Mouse (Mus musculus) MEL (cell line): ENCODE results near the gene Mdm1. TPM values are rescaled to one million over a fixed set of nuclear protein-coding genes. Genes with fewer than 3 reads are reported as not detected.

Source experiments
- DNase-seq: peaks from one replicate; pipeline ENCODE4 v3.0.0; 2011; ENCODE audit warnings: low read depth, low spot score
- H3K27ac ChIP-seq: 2 replicates; pipeline ENCODE4 v1.5.1; 2012; ENCODE audit warnings: low read depth, mild to moderate bottlenecking, control low read depth, low read length, moderate library complexity; ENCODE audit not compliant: control insufficient read depth
- H3K27me3 ChIP-seq, 2 experiments: fragments of 150-350 bp in 1 of 2; sonication (generic) in 1 of 2; 2 replicates each; pipeline ENCODE4 v1.6.1; 2012; ENCODE audit warnings: low read length in 2 of 2, mild to moderate bottlenecking in 2 of 2, improper control_type of control experiment in 1 of 2, moderate library complexity in 1 of 2; ENCODE audit not compliant: insufficient read depth in 2 of 2, control insufficient read depth in 1 of 2
- H3K36me3 ChIP-seq, 2 experiments: 2 replicates each; pipeline ENCODE4 v1.6.1; 2012 to 2014; ENCODE audit warnings: low read length in 2 of 2, improper control_type of control experiment in 1 of 2, inconsistent platforms in 1 of 2, mild to moderate bottlenecking in 1 of 2; ENCODE audit not compliant: insufficient read depth in 2 of 2, control insufficient read depth in 1 of 2
- H3K4me1 ChIP-seq, 2 experiments: fragments of 150-350 bp in 1 of 2; sonication (generic) in 1 of 2; 2 replicates each; pipeline ENCODE4 v1.6.1; 2012; ENCODE audit warnings: low read length in 2 of 2, improper control_type of control experiment in 1 of 2, mild to moderate bottlenecking in 1 of 2; ENCODE audit not compliant: insufficient read depth in 2 of 2, control insufficient read depth in 1 of 2
- H3K4me3 ChIP-seq, 2 experiments: fragments of 150-350 bp in 1 of 2; sonication (generic) in 1 of 2; 2 replicates each; pipeline ENCODE4 v1.5.1; 2012; ENCODE audit warnings: low read depth in 2 of 2, low read length in 2 of 2, mild to moderate bottlenecking in 2 of 2, moderate library complexity in 2 of 2, control low read depth in 1 of 2, improper control_type of control experiment in 1 of 2; ENCODE audit not compliant: control insufficient read depth in 1 of 2, insufficient read depth in 1 of 2
- H3K79me2 ChIP-seq: 2 replicates; pipeline ENCODE4 v1.6.1; 2012; ENCODE audit warnings: mild to moderate bottlenecking, low read length, moderate library complexity; ENCODE audit not compliant: control insufficient read depth, poor library complexity, insufficient read depth
- H3K9ac ChIP-seq: 2 replicates; pipeline ENCODE4 v1.6.1; 2012; ENCODE audit warnings: low read depth, mild to moderate bottlenecking, control low read depth, low read length, moderate library complexity; ENCODE audit not compliant: control insufficient read depth, poor library complexity, severe bottlenecking
- H3K9me3 ChIP-seq: fragments of 150-350 bp; sonication (generic); replicated peaks from 2 replicates; pipeline ENCODE4 v1.6.1; 2012; ENCODE audit warnings: mild to moderate bottlenecking, low read length, improper control_type of control experiment, moderate library complexity; ENCODE audit not compliant: insufficient read depth
- CHD1 ChIP-seq: IDR thresholded peaks from 2 replicates; pipeline ENCODE4 v1.6.1; 2012; ENCODE audit warnings: low read depth, mild to moderate bottlenecking, inconsistent platforms, low read length, improper control_type of control experiment
- CHD2 ChIP-seq: IDR thresholded peaks from 2 replicates; pipeline ENCODE4 v1.6.1; 2011; ENCODE audit warnings: low read length, improper control_type of control experiment
- CTCF ChIP-seq, 3 experiments: IDR thresholded peaks in 2 of 3; conservative IDR thresholded peaks in 1 of 3; 2 replicates each; pipeline ENCODE4 v1.5.1; 2011 to 2012; ENCODE audit warnings: low read length in 3 of 3, low read depth in 2 of 3, mild to moderate bottlenecking in 2 of 3, improper control_type of control experiment in 1 of 3, inconsistent platforms in 1 of 3, mixed read lengths in 1 of 3, moderate library complexity in 1 of 3; ENCODE audit not compliant: control insufficient read depth in 1 of 3, insufficient read depth in 1 of 3, poor library complexity in 1 of 3, severe bottlenecking in 1 of 3
- ELF1 ChIP-seq: IDR thresholded peaks from 2 replicates; pipeline ENCODE4 v1.6.1; 2014; ENCODE audit warnings: low read depth, mild to moderate bottlenecking, inconsistent platforms, low read length, improper control_type of control experiment, moderate library complexity
- EP300 ChIP-seq, 2 experiments: IDR thresholded peaks; 2 replicates each; pipeline ENCODE4 v1.6.1; 2011; ENCODE audit warnings: improper control_type of control experiment in 2 of 2, low read length in 2 of 2, low read depth in 1 of 2, mild to moderate bottlenecking in 1 of 2
- ETS1 ChIP-seq: IDR thresholded peaks from 2 replicates; pipeline ENCODE4 v1.6.1; 2012; ENCODE audit warnings: low read depth, mild to moderate bottlenecking, inconsistent platforms, low read length, improper control_type of control experiment, moderate library complexity
- GABPA ChIP-seq: IDR thresholded peaks from 2 replicates; pipeline ENCODE4 v1.6.1; 2012; ENCODE audit warnings: low read depth, mild to moderate bottlenecking, inconsistent platforms, low read length, improper control_type of control experiment, moderate library complexity
- GATA1 ChIP-seq: IDR thresholded peaks from 2 replicates; pipeline ENCODE4 v1.6.1; 2011; ENCODE audit warnings: low read depth, low read length, improper control_type of control experiment
- HCFC1 ChIP-seq: IDR thresholded peaks from 2 replicates; pipeline ENCODE4 v1.6.1; 2012; ENCODE audit warnings: low read depth, mild to moderate bottlenecking, inconsistent platforms, low read length, improper control_type of control experiment, moderate library complexity
- JUND ChIP-seq: IDR thresholded peaks from 2 replicates; pipeline ENCODE4 v1.6.1; 2011; ENCODE audit warnings: low read depth, mild to moderate bottlenecking, improper control_type of control experiment, low read length
- KAT2A ChIP-seq: conservative IDR thresholded peaks from 2 replicates; pipeline ENCODE4 v1.6.1; 2012; ENCODE audit warnings: low read depth, low read length, improper control_type of control experiment, inconsistent platforms
- MAX ChIP-seq: IDR thresholded peaks from 2 replicates; pipeline ENCODE4 v1.6.1; 2011; ENCODE audit warnings: low read length, improper control_type of control experiment
- MAZ ChIP-seq: IDR thresholded peaks from 2 replicates; pipeline ENCODE4 v1.6.1; 2012; ENCODE audit warnings: low read depth, mild to moderate bottlenecking, inconsistent platforms, low read length, improper control_type of control experiment
- MEF2A ChIP-seq: IDR thresholded peaks from 2 replicates; pipeline ENCODE4 v1.6.1; 2014; ENCODE audit warnings: low read depth, mild to moderate bottlenecking, inconsistent platforms, low read length, improper control_type of control experiment; ENCODE audit not compliant: poor library complexity, insufficient replicate concordance, severe bottlenecking; ENCODE audit errors: extremely low read depth
- NELFE ChIP-seq: IDR thresholded peaks from 2 replicates; pipeline ENCODE4 v1.6.1; 2011; ENCODE audit warnings: low read depth, low read length, improper control_type of control experiment
- NRF1 ChIP-seq: IDR thresholded peaks from 2 replicates; pipeline ENCODE4 v1.6.1; 2014; ENCODE audit warnings: low read depth, mild to moderate bottlenecking, inconsistent platforms, low read length, improper control_type of control experiment, moderate library complexity; ENCODE audit not compliant: poor library complexity, insufficient read depth, severe bottlenecking
- POLR2AphosphoS2 ChIP-seq: IDR thresholded peaks from 2 replicates; pipeline ENCODE4 v1.6.1; 2011; ENCODE audit warnings: low read length, improper control_type of control experiment
- POLR2AphosphoS5 ChIP-seq: IDR thresholded peaks from 2 replicates; pipeline ENCODE4 v1.6.1; 2012; ENCODE audit warnings: low read depth, borderline replicate concordance, mild to moderate bottlenecking, inconsistent platforms, low read length, moderate library complexity, mixed read lengths
- RAD21 ChIP-seq: IDR thresholded peaks from 2 replicates; pipeline ENCODE4 v1.6.1; 2011; ENCODE audit warnings: mild to moderate bottlenecking, low read depth, low read length, improper control_type of control experiment
- RCOR1 ChIP-seq: IDR thresholded peaks from 2 replicates; pipeline ENCODE4 v1.6.1; 2012; ENCODE audit warnings: low read depth, mild to moderate bottlenecking, inconsistent platforms, low read length, improper control_type of control experiment
- SIN3A ChIP-seq: IDR thresholded peaks from 2 replicates; pipeline ENCODE4 v1.6.1; 2012; ENCODE audit warnings: low read length, improper control_type of control experiment, inconsistent platforms
- SMC3 ChIP-seq: IDR thresholded peaks from 2 replicates; pipeline ENCODE4 v1.6.1; 2011; ENCODE audit warnings: low read depth, low read length, improper control_type of control experiment
- TAL1 ChIP-seq: IDR thresholded peaks from 2 replicates; pipeline ENCODE4 v1.6.1; 2012; ENCODE audit warnings: mild to moderate bottlenecking, inconsistent platforms, low read length, moderate library complexity, mixed read lengths
- TBP ChIP-seq: IDR thresholded peaks from 2 replicates; pipeline ENCODE4 v1.8.0; 2011; ENCODE audit warnings: low read depth, low read length, improper control_type of control experiment
- TCF12 ChIP-seq: IDR thresholded peaks from 2 replicates; pipeline ENCODE4 v1.6.1; 2014; ENCODE audit warnings: low read depth, mild to moderate bottlenecking, inconsistent platforms, low read length, improper control_type of control experiment, moderate library complexity
- USF2 ChIP-seq, 2 experiments: IDR thresholded peaks; 2 replicates each; pipeline ENCODE4 v1.6.1; 2011 to 2012; ENCODE audit warnings: improper control_type of control experiment in 2 of 2, low read length in 2 of 2, borderline replicate concordance in 1 of 2, inconsistent platforms in 1 of 2, low read depth in 1 of 2, mild to moderate bottlenecking in 1 of 2; ENCODE audit not compliant: insufficient read depth in 1 of 2
- ZC3H11A ChIP-seq: IDR thresholded peaks from 2 replicates; pipeline ENCODE4 v1.6.1; 2012; ENCODE audit warnings: low read depth, mild to moderate bottlenecking, inconsistent platforms, low read length, improper control_type of control experiment
- ZMIZ1 ChIP-seq: IDR thresholded peaks from 2 replicates; pipeline ENCODE4 v1.6.1; 2012; ENCODE audit warnings: low read depth, mild to moderate bottlenecking, inconsistent platforms, low read length, improper control_type of control experiment, moderate library complexity
- polyA plus RNA-seq, 2 experiments: library from polyadenylated mRNA; stranded (reverse) in 1 of 2; unstranded in 1 of 2; fragments of >175 nt in 1 of 2; fragments of >200 nt in 1 of 2; gene quantifications; 2 replicates each; pipeline versions ENCODE4 v1.2.1 to v1.2.4; 2012; ENCODE audit warnings: low replicate concordance in 2 of 2, low read depth in 1 of 2; ENCODE audit not compliant: insufficient read length in 2 of 2, insufficient read depth in 1 of 2, missing spikeins in 1 of 2
- total RNA-seq: library from RNA; depleted of rRNA; stranded (reverse); fragments of 300-350 nt; gene quantifications from 2 replicates; pipeline ENCODE4 v1.2.3, GENCODE M21; 2012

The Mdm1 gene
- total and polyA plus RNA-seq, 3 experiments: 27.9 to 44.5 TPM; not detected in 1

GRCm38 (mm10) chr10:118094853-118095252 lies 46.8 kb upstream of the Mdm1 start:
- H3K4me1 ChIP-seq: peaks cover 0 to 23% of the 10 kb centered on the region in 2 experiments; a peak in 3 of 4 replicates
- peaks cover 0 to 10% of the 10 kb centered on the region in 2 experiments; a peak in 2 of 4 replicates for H3K36me3 ChIP-seq
- H3K27ac ChIP-seq: no peak overlapping the region
- no peaks in the 10 kb centered on the region for H3K27me3 ChIP-seq
- H3K9me3 ChIP-seq: no peaks in the 10 kb centered on the region
- TF ChIP-seq MAZ (no peak), CHD2 (no peak), TAL1 (no peak), GATA1 (no peak), SMC3 (no peak), ETS1 (no peak), ZMIZ1 (no peak), ELF1 (no peak), USF2 (IDR thresholded peaks at IDR 0.05; ENCODE audit: borderline replicate concordance in 1 of 2, insufficient read depth in 1 of 2, low read depth in 1 of 2, low read length in 2 of 2) (no peak), NRF1 (no peak), CHD1 (no peak), EP300 (IDR thresholded peaks at IDR 0.05; ENCODE audit: low read depth in 1 of 2, low read length in 2 of 2) (no peak), POLR2AphosphoS2 (no peak), NELFE (no peak), CTCF (IDR thresholded peaks at IDR 0.05 in 2 of 3, conservative IDR thresholded peaks at IDR 0.05 in 1 of 3; ENCODE audit: control insufficient read depth in 1 of 3, insufficient read depth in 1 of 3, low read depth in 2 of 3, low read length in 3 of 3, poor library complexity in 1 of 3, severe bottlenecking in 1 of 3) (no peak), TCF12 (no peak), MEF2A (no peak), RAD21 (no peak)
- TF ChIP-seq, all 39 proteins: peak for 0
- Histone ChIP-seq H3K4me3 (no peak overlapping the region), H3K9ac (no peak overlapping the region), H3K79me2 (no peaks in the 10 kb centered on the region)
- DNase-seq: no peak

- Histone ChIP-seq H3K36me3 (peaks cover 0 to 5% of the 10 kb centered on the region in 2 experiments; a peak in 2 of 4 replicates), H3K27me3 (no peaks in the 10 kb centered on the region), H3K4me3 (no peak overlapping the region), H3K27ac (no peak overlapping the region)
- DNase-seq: no peak
- TF ChIP-seq POLR2AphosphoS2 (no peak), CHD1 (no peak), SIN3A (no peak), ZC3H11A (no peak), CTCF (IDR thresholded peaks at IDR 0.05 in 2 of 3, conservative IDR thresholded peaks at IDR 0.05 in 1 of 3; ENCODE audit: control insufficient read depth in 1 of 3, insufficient read depth in 1 of 3, low read depth in 2 of 3, low read length in 3 of 3, poor library complexity in 1 of 3, severe bottlenecking in 1 of 3) (no peak), GATA1 (no peak), HCFC1 (no peak), MAX (no peak), GABPA (no peak), CHD2 (no peak), POLR2AphosphoS5 (no peak), KAT2A (no peak), JUND (no peak), RCOR1 (no peak), TBP (no peak)
- TF ChIP-seq, all 39 proteins: peak for 0
- Histone ChIP-seq H3K79me2 (no peaks in the 10 kb centered on the region), H3K4me1 (peaks cover 0 to 12% of the 10 kb centered on the region in 2 experiments; a peak in 2 of 4 replicates), H3K9ac (no peak overlapping the region), H3K9me3 (no peaks in the 10 kb centered on the region)
Observed at GRCm38 (mm10) chr10:118096223-118096622, 45.4 kb upstream of the Mdm1 start.
